Mouse (Mus musculus): ENCODE data around the gene Plet1. TPM values are rescaled to one million over a fixed set of nuclear protein-coding genes. Genes with fewer than 3 reads are reported as not detected.

Plet1 gene
- not detected in 2 replicates for total RNA-seq (2017)

DNA sequence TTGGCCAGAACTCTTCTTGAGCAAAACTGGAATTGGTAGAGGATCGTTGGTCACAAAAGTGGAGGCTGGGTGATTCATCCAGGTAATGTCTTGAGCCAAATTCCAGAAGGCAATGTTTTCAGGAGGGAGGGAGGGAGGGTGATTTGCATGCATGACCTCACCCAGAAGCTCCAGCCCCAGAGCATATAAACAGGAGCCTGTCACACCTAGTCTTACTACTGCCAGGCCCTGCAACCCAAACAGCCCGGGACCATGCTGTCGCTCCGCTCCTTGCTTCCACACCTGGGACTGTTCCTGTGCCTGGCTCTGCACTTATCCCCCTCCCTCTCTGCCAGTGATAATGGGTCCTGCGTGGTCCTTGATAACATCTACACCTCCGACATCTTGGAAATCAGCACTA lies at the start of gene Plet1:
Gene Plet1, plus strand, starts transcription at position 215 of the 400 bp plus-strand sequence.
- no peak for ATAC-seq (replicated peaks in 1 of 2; ENCODE audit: insufficient read depth in 1 of 2, low FRiP score in 2 of 2, low TSS enrichment in 1 of 2, low read depth in 1 of 2, poor library complexity in 2 of 2, severe bottlenecking in 2 of 2)

DNA sequence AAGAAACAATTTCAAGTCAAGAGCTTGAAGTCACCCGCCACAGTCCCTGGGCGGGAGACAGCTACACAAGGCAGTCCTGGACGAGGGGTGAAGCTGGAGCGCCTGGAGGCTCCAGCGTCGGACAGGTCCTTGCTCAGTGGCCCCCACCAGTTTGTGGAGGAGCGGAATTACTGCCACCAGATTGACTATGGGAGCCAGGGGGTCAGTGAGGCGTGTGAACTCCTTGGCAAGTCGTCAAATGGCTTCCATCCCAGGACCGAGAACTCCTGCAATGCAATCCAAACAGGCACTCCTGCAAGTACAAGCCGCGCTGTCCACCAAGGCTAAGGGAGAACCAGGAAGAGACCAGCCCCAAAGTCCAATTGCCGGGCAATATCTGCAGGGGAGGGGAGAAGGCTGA lies 45.3 kb upstream of the Plet1 start:
- ATAC-seq (replicated peaks in 1 of 2; ENCODE audit: insufficient read depth in 1 of 2, low FRiP score in 2 of 2, low TSS enrichment in 1 of 2, low read depth in 1 of 2, poor library complexity in 2 of 2, severe bottlenecking in 2 of 2) = no peak

DNA sequence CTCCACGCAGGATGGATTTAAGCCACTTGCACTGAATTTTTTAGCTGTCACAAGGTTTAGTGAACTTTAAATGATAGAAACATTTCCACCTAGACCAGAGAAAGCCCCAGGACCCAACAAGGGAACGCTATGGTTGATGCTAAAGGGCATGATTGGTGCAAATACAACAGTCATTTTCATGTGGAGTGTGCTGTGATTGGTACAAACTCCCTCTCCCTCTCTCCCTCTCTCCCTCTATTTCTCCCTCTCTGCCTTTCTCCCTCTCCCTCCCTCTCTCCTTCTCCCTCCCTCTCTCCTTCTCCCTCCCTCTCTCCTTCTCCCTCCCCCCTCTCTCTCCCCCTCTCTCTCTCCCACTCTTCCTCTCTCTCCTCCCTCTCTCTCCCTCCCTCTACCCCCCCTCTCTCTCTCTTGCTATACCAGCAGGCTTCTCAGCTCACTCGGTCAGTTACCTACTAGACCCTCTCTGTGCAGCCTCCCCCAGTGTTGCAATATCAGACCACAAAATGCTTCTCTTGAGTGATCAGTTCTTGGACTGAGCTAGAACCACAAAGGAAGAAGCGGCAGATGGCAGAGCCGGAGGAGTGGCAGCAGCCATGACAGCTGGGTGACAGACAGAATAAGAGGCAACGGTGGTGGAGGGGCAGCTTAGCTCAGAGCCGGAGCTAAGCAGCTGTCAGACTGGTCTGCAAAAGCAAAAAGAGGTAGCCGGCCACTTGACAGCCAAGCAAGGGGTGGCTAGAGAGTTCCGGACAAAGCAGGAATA lies 42.7 kb upstream of the Plet1 start:
- peak; percentile 80 to 82 for ATAC-seq (replicated peaks in 1 of 2; ENCODE audit: insufficient read depth in 1 of 2, low FRiP score in 2 of 2, low TSS enrichment in 1 of 2, low read depth in 1 of 2, poor library complexity in 2 of 2, severe bottlenecking in 2 of 2)

DNA sequence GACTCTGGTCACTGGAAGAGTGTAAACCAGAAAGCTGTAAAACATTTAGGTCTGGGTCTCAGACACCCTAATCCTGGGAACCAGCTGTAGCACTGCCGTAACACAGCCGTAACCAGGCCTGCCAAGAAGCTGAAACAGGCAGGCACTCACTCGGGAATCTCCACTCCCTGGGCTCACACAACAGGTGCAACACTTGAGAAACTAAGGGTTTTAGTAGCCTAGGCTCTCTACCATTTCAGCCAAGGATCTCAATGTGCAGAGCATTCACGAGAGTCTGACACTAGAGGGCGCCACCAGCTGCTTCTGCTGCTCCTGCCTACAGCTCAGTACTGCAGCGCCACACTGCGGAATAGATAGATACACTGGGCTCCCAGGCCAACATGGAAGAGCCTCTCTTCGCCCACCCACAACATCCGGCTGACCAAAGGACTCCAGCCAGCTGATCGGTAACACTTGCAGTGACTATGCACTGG lies 42.0 kb upstream of the Plet1 start:
- peak; percentile 85 to 92 for ATAC-seq (replicated peaks in 1 of 2; ENCODE audit: insufficient read depth in 1 of 2, low FRiP score in 2 of 2, low TSS enrichment in 1 of 2, low read depth in 1 of 2, poor library complexity in 2 of 2, severe bottlenecking in 2 of 2)

DNA sequence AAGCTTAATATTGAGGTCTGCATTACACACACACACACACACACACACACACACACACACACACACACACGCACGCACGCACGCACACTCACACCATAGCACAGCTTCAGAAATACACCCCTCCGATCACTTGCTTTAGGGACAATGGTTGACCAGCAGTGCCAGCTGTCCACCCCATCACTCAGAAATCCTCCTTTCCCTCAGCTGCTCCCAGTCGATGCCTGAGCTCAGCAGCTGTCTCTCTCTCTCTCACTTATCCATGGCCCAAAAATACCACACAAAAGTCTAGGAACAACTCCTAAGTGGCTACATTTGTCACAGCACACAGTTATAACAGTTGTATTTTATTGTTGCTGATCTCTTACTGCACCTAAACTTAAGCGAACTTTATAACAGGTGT lies 36.7 kb upstream of the Plet1 start:
- no peak for ATAC-seq (replicated peaks in 1 of 2; ENCODE audit: insufficient read depth in 1 of 2, low FRiP score in 2 of 2, low TSS enrichment in 1 of 2, low read depth in 1 of 2, poor library complexity in 2 of 2, severe bottlenecking in 2 of 2)

DNA sequence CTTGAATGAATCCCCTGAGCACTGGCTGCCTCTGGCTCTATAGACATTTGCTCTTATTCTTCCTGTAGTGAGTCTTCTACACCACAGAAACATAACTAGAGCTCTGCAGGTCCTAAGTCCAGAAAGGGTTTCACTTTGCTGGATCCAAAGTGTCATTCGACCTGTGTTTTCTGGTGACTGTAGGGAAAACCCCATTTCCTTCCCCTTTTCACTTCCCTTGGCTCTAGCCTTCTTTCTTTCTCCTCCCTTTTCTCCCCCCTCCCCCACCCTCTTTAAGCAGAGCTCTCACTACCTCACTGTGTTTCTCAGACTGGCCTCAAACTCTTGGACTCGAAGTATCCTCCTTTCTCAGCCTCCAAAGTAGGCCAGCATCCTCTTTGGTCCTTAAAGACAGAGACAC lies 34.8 kb upstream of the Plet1 start:
- ATAC-seq (replicated peaks in 1 of 2; ENCODE audit: insufficient read depth in 1 of 2, low FRiP score in 2 of 2, low TSS enrichment in 1 of 2, low read depth in 1 of 2, poor library complexity in 2 of 2, severe bottlenecking in 2 of 2) = peak; percentile 30 to 33; a peak in 2 of 4 replicates

DNA sequence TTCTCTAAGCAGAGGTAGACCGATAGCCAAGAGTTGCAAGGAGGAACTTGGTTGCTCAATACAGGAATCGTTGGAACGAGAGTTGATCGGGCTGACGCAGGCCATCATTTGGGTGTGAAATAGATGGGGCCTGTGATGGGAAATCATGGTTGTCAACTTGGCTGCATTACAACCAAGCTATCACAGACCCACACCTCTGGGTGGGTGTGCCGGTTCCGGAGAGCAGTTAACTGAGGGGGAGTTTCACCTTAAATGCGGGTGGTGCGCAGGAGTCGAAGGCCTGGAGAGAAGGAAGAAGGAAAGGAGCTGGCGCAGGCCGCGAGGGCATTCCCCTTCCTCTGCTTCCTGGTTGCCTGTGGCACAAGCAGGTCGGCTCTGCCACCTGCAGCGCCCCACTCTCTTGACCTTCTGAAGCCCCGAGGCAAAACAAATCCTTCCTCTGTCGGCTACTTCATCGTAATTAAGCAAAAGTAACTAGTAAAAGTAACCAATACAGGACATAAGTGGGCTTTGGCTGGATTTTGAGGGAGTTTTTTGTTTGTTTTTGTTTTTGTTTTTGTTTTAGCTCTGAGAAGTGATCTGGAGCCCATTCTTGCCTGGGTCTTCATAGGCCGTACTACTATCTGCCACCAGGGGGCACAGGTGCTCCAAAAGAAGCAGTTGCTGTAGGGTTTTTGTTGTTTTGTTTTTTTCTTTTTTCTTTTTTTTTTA lies 31.7 kb upstream of the Plet1 start:
- ATAC-seq (replicated peaks in 1 of 2; ENCODE audit: insufficient read depth in 1 of 2, low FRiP score in 2 of 2, low TSS enrichment in 1 of 2, low read depth in 1 of 2, poor library complexity in 2 of 2, severe bottlenecking in 2 of 2) = peak; percentile 62 to 65

DNA sequence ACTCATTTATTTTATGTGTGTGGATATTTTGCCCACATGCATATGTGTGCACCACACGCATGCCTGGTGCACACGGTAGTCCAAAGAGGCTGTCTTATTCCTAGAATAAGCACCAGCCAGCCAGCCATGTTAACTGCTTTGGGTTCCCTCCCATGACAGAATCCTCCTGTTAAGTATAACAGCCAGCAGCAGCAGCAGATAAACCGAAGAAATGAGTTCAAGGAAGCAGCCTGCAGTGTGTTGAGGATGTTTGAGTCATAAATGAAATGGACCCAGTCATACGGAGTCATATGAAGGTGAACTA lies 31.2 kb upstream of the Plet1 start:
- ATAC-seq (replicated peaks in 1 of 2; ENCODE audit: insufficient read depth in 1 of 2, low FRiP score in 2 of 2, low TSS enrichment in 1 of 2, low read depth in 1 of 2, poor library complexity in 2 of 2, severe bottlenecking in 2 of 2) = no peak

DNA sequence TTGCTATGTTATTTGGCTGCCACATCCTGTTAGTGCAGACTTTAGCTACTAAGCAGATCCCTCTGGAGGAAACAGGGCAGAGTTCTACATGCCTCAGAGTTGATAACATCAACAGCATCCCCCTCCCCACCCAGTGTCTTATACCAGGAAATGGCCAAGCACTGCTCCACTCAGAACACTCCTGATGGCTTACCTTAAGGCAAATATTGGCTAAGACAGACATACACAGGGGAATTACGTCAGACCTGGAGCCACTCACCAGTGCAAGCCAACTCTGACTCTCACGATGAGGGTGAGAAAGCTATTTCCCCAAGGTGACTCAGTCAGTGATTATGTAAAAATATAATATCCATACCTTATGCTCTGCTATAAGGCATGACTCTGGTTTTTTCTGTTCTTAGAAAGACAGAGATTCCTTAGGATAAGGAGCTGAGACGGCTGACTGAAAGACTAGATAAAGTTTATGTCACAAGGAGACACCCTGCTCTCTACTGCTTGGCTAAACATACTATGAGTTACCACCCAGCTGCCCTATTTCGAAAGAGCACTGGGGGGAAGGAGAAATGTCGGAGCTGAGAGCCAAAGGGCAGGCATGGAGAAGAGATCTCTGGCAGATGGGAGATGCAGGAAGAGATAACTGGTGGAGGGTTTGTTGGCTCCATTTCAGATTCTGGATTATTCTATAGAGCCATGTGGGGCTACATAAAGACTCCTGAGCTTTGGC lies 23.8 kb upstream of the Plet1 start:
- ATAC-seq (replicated peaks in 1 of 2; ENCODE audit: insufficient read depth in 1 of 2, low FRiP score in 2 of 2, low TSS enrichment in 1 of 2, low read depth in 1 of 2, poor library complexity in 2 of 2, severe bottlenecking in 2 of 2) = no peak; a peak in 2 of 4 replicates

DNA sequence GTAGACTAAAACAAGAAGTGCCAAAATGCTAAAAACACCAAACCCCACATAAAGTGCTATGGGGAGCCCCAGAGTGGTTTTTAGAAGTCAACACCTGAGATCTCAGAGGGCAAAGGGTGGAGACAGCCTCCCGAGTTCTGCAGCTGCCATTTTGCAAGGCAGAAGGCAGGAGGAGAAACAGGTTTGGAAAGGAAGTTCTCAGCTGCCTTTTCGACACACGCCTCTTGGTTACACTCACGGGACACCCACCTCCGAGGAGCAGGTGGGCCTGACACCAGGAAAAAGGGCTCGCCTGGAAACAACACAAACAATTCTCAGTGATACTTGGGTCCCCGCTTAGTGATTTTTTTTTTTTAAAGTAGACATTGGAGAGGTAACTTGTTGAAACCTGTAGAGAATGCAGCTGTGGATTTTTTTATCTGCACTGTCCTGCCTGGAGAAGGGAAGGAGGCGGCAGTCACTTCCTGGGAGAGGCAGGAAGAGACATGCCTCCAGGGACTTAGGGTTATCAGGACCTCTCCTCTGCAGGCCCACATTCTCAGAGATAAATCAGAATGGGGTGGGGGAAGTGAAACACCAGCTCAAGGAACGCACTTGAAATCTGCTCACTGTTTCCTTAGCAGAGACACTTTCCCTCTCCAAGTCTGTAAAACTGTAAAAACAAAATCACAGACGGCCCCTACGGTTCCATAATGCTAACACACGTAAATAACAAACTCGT lies 23.0 kb upstream of the Plet1 start:
- no peak for ATAC-seq (replicated peaks in 1 of 2; ENCODE audit: insufficient read depth in 1 of 2, low FRiP score in 2 of 2, low TSS enrichment in 1 of 2, low read depth in 1 of 2, poor library complexity in 2 of 2, severe bottlenecking in 2 of 2)

DNA sequence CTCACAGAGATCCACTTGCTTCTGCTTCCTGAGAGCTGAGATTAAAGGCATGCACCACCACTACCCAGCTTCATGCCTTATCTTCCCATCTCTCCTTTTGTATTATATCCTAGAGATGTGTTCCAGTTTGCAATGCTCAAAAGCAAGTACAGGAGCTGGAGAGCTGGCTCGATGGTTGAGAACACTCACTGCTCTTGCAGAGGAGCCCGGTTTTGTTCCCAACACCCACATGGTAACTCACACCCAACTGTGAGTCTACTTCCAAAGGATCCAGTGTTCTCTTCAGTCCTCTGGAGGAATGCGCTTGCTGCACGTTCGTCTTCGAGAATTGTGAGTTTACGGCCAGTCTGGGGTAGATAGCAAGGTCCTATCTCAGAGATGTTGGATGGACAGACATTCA lies 19.0 kb upstream of the Plet1 start:
- ATAC-seq (replicated peaks in 1 of 2; ENCODE audit: insufficient read depth in 1 of 2, low FRiP score in 2 of 2, low TSS enrichment in 1 of 2, low read depth in 1 of 2, poor library complexity in 2 of 2, severe bottlenecking in 2 of 2) = no peak

DNA sequence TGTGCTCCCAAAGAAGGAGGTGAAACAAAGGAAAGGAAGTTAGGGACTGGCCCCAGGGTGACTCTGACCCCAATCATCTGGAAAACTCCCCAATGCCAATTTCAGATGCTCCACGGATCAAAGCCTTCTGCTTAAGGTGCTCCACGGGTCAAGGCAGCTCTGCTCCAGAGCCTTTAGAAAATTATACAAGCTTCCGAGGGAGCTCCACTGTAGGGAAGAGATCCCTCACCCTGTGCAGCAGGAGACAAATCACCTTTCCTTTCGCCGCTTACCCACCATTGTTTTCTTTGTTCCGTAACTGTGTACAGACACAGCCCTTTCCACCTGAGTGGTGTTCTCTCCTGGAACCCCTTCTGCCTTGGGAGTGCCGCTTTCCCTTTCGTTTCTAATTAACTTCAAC lies 18.6 kb upstream of the Plet1 start:
- ATAC-seq (replicated peaks in 1 of 2; ENCODE audit: insufficient read depth in 1 of 2, low FRiP score in 2 of 2, low TSS enrichment in 1 of 2, low read depth in 1 of 2, poor library complexity in 2 of 2, severe bottlenecking in 2 of 2) = no peak

DNA sequence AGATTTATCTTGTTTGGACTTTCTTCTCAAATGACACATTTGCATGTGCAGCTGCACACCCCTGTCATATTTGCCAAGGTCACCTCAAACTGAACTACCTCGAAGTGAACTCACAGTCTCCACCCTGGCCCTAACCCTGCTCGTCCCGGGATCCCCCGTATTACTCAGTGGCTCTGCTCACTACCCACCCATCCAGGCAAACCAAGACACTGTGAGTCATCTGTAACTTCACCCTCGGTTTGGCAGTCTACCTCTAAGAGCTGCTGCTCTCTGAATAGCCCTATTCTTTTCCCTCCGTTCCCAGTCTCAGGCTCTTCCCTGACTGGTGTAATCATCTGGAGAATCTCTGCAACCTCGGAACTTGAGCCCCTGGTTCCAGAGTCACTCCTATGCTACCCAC lies 17.7 kb upstream of the Plet1 start:
- no peak for ATAC-seq (replicated peaks in 1 of 2; ENCODE audit: insufficient read depth in 1 of 2, low FRiP score in 2 of 2, low TSS enrichment in 1 of 2, low read depth in 1 of 2, poor library complexity in 2 of 2, severe bottlenecking in 2 of 2)

DNA sequence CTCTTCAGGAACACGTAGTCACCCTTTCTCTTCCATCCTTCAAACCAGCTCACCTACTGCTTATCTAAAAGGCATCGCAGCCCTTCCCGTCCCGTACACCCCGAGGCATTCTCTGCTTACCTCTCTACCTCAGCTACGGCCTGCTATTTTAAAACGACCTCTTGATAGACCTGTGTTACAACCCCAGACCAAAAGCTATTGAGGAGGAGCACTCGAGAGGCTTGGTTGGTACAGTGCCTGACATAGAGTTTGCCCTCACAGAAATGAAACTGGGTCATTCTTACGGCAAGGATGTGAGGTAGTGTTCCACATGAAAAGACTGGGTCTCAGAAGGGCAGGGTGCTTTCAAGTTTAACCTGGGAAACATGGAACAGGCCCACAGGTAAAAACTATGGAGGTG lies 17.1 kb upstream of the Plet1 start:
- ATAC-seq (replicated peaks in 1 of 2; ENCODE audit: insufficient read depth in 1 of 2, low FRiP score in 2 of 2, low TSS enrichment in 1 of 2, low read depth in 1 of 2, poor library complexity in 2 of 2, severe bottlenecking in 2 of 2) = no peak

DNA sequence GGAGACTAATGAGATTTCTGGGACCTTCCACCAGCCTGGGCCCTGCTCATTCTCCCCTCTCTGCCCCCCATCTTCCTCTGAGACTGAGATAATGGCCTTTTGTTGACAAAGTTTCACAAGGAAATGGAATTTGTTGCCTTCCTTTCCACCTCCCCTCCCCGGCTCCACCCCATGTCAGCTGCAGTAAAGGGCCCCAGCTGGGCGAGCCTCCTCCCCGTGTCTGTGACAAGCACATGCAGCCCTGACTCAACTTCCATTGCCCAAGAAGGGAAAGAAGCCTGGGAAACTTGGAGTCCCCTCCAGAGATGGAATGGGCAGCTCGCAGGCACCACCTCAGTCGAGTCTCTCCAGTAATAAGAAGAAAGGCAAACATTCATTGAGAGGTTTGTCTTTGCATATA lies 15.5 kb upstream of the Plet1 start:
- ATAC-seq (replicated peaks in 1 of 2; ENCODE audit: insufficient read depth in 1 of 2, low FRiP score in 2 of 2, low TSS enrichment in 1 of 2, low read depth in 1 of 2, poor library complexity in 2 of 2, severe bottlenecking in 2 of 2) = no peak; a peak in 1 of 4 replicates

DNA sequence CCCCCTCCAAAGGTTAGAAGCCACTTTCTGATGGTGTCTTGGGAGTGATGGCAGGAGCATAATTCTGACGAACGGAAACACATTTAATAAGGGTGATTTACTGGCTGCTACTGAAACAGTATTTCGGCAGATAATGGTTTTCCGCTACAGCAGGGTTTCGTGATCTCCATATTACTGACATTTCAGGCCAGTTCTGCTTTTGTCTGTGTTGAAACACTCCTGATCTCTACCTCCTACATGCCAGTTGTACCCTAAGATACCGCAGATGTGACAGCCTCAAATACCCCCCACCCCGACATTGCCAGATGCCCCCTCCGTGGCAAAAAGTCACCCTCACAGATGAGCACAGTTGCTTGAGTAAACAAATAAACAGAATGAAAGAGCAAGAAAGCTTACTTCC lies 14.8 kb upstream of the Plet1 start:
- ATAC-seq (replicated peaks in 1 of 2; ENCODE audit: insufficient read depth in 1 of 2, low FRiP score in 2 of 2, low TSS enrichment in 1 of 2, low read depth in 1 of 2, poor library complexity in 2 of 2, severe bottlenecking in 2 of 2) = peak in 1 of 2 experiments; percentile 52; a peak in 1 of 4 replicates

DNA sequence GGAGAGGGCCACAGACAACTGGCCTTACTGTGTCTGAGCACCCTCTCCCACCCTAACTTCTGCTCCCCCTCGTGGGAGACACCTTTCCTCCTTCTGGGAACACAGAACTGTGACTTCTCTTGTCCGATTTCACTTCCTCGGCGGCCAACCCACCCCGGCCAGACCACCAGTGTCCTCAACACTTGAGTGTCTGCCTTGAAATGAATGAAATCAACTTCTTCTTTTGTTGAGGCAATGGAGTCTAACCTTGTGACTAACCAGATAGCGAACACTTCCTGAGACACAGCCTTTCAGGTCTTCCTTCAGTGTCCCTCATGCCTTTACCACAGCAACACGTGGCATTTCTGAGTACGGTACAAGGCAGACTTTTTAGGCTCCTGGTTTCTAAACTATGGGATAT lies 11.6 kb upstream of the Plet1 start:
- ATAC-seq (replicated peaks in 1 of 2; ENCODE audit: insufficient read depth in 1 of 2, low FRiP score in 2 of 2, low TSS enrichment in 1 of 2, low read depth in 1 of 2, poor library complexity in 2 of 2, severe bottlenecking in 2 of 2) = peak in 1 of 2 experiments; percentile 19; a peak in 1 of 4 replicates

DNA sequence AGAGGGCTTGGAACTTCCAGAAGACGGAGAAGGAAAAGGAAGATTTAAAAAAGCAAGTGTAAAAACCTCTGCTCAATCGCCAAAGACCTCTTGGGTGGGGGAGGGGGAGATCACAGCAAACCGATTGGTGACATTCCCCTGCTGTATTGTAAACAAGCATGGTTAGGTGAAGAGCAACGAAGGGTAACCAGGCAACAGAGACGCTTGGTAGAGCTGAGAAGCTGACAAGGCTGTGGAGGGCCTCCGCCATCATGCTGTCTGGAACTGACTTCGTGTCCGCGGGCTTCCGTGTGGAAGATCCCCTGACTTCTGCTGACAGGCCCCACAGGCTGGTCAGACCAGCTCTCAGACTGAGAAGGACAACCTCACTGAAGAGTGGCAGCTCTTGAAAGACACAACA lies 8.8 kb upstream of the Plet1 start:
- no peak for ATAC-seq (replicated peaks in 1 of 2; ENCODE audit: insufficient read depth in 1 of 2, low FRiP score in 2 of 2, low TSS enrichment in 1 of 2, low read depth in 1 of 2, poor library complexity in 2 of 2, severe bottlenecking in 2 of 2)
